Mouse (Mus musculus): ENCODE measurements around the gene Mip.
"Not testable (repeated sequence)": the region's sequence is repeated elsewhere in the genome, so short reads cannot be mapped to it uniquely, and the experiment has no call there.

Mip gene

GRCm38 (mm10) chr10:128247020-128247732, 21.5 kb downstream of the Mip start:
- DNase-seq (ENCODE audit: low spot score), result no peak

- DNase-seq (ENCODE audit: low spot score), result no peak
Measured at GRCm38 (mm10) chr10:128250565-128250964, 24.9 kb downstream of the Mip start.

- no peak for DNase-seq (ENCODE audit: low spot score)
Measured at GRCm38 (mm10) chr10:128253677-128254255, 28.1 kb downstream of the Mip start, which contains the start of gene Apon. TSS of gene Apon (plus strand) at chr10:128254096.

- no peak for DNase-seq (ENCODE audit: low spot score)
Measured at GRCm38 (mm10) chr10:128255925-128256324, 30.3 kb downstream of the Mip start.

GRCm38 (mm10) chr10:128256328-128256727, 30.7 kb downstream of the Mip start:
- DNase-seq (ENCODE audit: low spot score), result no peak

GRCm38 (mm10) chr10:128258953-128259352, 33.3 kb downstream of the Mip start:
- DNase-seq (ENCODE audit: low spot score), result no peak

- no peak for DNase-seq (ENCODE audit: low spot score)
Measured at GRCm38 (mm10) chr10:128259946-128260345, 34.3 kb downstream of the Mip start.

- DNase-seq (ENCODE audit: low spot score), result not testable (repeated sequence)
Measured at GRCm38 (mm10) chr10:128260376-128260775, 34.7 kb downstream of the Mip start.

- no peak for DNase-seq (ENCODE audit: low spot score)
Measured at GRCm38 (mm10) chr10:128262300-128262699, 36.7 kb downstream of the Mip start.

GRCm38 (mm10) chr10:128263393-128264310, 38.0 kb downstream of the Mip start:
- no peak for DNase-seq (ENCODE audit: low spot score)

- DNase-seq (ENCODE audit: low spot score), result no peak
Measured at GRCm38 (mm10) chr10:128268371-128268770, 42.7 kb downstream of the Mip start, which contains the start of gene Apof. TSS of gene Apof (plus strand) at chr10:128268671.

- DNase-seq (ENCODE audit: low spot score), result no peak
Measured at GRCm38 (mm10) chr10:128269206-128269910, 43.7 kb downstream of the Mip start.

GRCm38 (mm10) chr10:128270287-128270841, 44.7 kb downstream of the Mip start, which contains the start of gene Stat2:
TSS of gene Stat2 (plus strand) at chr10:128270559.
- DNase-seq (ENCODE audit: low spot score), result peak; percentile 98

- no peak for DNase-seq (ENCODE audit: low spot score)
Measured at GRCm38 (mm10) chr10:128270866-128271265, 45.2 kb downstream of the Mip start.

- DNase-seq (ENCODE audit: low spot score), result no peak
Measured at GRCm38 (mm10) chr10:128271883-128272282, 46.2 kb downstream of the Mip start.

GRCm38 (mm10) chr10:128272819-128273439, 47.3 kb downstream of the Mip start:
- DNase-seq (ENCODE audit: low spot score), result not testable (repeated sequence)

- not testable (repeated sequence) for DNase-seq (ENCODE audit: low spot score)
Measured at GRCm38 (mm10) chr10:128275374-128275773, 49.7 kb downstream of the Mip start.

GRCm38 (mm10) chr10:128278158-128278557, 52.5 kb downstream of the Mip start:
- no peak for DNase-seq (ENCODE audit: low spot score)

GRCm38 (mm10) chr10:128280943-128281342, 55.3 kb downstream of the Mip start:
- DNase-seq (ENCODE audit: low spot score), result no peak
